Mouse (Mus musculus) natural killer cell, adult 2 months (primary cell): ENCODE data around the gene Exoc8.

Experiments used
- DNase-seq, 2 experiments: peaks; one replicate each; pipeline ENCODE4 v3.0.0; 2022; ENCODE audit warnings: low spot score in 2 of 2

Gene Exoc8

DNA sequence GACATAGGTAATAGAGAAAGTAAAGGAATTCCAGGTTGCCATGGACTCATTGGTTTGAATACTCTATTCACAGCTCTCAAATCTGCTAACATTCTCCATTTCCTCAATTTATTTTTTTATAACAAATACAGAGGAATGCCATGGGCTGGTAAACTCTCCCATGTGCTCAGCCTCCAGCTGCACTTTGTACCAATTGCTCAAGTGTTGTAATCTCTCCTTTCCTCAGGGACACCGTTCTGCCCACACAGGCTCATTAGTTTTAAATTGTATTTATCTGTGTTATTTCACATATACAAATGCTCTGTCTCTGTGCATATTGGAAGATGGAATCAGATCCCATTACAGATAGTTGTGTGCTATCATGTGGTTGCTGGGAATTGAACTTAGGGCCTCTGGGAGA is 44.0 kb downstream of the Exoc8 start:
- no peak for DNase-seq

DNA sequence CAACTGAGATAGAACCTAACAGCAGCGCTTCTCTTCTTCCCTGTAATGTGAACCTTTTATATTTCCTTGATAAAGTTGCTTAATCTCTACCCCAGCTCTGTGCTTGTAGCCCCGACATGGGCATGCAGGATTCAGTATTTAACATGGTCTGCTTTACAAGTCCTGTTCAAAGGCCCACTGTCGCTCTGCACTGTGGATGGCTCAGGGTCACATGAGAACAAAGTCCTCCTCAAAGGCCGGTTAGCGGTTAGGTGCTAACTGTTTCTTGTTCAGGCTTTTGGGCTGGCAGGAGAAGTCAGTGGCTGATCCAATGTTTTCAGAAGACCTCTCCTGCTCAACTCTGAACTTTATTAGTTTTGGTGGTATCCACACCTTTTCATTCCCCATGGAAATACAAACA is 51.9 kb downstream of the Exoc8 start:
- no peak for DNase-seq

DNA sequence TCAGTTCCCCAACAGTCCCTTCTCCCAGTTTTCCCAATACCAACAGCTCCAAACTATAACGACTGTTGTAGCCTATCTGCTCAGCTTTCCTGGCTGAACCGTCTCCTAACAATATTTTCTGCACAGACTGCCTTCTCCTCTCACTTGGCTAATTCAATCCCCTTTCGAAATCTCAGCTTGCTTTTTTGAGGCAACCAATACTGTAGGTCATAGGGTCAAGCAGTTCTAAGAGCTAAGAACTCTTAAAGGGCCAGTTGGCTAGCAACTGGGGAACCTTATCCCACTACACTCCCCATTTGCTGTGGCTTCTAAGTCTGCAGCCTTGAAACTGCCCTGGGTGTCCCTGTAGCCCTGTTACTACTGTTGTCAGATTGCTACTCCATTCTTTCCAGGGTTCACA is 52.4 kb downstream of the Exoc8 start:
- no peak for DNase-seq
